Mouse (Mus musculus): ENCODE results near the gene Syt8.
A peak's percentile ranks its signal among the peaks of the same experiment; 100 is the strongest.
"Not testable (repeated sequence)": the region's sequence is repeated elsewhere in the genome, so short reads cannot be mapped to it uniquely, and the experiment has no call there.

Gene Syt8

DNA sequence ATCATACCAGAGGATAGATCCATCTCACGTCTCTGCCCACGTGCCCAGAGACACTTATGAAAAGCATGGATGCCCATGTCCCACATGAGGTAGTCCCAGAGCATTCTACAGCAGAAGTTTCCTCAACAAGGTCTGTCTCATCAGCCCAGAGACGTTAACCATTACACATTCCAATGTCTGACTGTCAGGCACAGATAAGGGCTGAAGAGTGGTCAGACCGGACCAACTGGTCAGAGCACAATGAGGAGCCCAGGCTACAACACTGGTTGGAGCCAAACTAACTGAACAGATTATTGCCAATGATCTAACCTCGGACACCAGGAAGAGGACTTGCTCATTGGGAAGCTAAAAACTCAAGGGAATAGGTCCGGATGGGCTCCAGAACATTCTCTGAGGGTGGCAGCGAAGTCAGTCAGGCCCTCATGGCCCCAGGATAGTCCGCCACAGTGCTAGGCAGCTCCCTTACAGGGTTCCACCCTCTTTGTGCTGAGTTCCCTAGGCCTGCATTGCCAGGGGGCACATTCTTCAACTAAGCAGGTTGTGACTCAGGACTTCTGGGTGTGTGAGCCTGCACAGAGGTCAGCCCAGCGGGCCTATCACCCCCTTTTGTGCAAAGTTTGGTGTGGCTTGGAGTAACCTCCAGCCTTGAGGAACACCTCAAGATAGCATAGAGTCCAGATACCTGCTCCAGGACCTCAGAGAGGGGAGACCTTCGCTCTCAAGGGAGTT, at the start of gene Syt8:
Gene Syt8, plus strand, starts transcription at position 714 of the 729 bp plus-strand sequence.
- no peak for DNase-seq

DNA sequence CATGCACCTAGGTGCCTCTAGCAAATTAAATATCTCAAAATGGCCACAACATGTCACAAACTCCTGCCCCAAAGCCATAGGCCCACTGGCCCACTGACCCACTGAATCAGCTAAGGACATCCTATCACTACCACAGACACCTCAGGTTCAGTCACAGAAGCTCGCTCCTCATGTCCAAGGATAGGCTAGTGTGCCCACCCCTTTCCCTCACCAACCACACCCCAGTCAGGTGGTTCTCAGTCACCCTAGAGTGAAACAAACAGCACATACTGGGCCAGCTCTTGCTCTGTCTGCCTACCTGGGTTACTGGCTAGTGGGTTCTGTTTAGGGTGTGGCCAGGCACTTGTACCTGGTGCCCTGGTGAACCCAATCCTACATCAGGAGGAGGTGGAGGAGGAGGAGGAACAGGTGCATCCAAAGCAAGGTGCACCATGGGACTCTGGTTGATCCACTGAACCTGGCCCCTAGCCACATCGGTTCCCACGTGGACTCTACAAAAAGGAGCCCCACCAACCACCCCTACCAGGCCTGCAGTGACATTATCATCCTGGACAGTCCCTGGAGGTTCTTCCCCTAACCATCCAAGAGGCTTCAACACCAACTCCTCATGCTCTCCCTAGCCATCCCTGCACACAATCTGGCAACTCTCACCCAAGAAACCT, 48.8 kb upstream of the Syt8 start:
- DNase-seq = peak; percentile 45

DNA sequence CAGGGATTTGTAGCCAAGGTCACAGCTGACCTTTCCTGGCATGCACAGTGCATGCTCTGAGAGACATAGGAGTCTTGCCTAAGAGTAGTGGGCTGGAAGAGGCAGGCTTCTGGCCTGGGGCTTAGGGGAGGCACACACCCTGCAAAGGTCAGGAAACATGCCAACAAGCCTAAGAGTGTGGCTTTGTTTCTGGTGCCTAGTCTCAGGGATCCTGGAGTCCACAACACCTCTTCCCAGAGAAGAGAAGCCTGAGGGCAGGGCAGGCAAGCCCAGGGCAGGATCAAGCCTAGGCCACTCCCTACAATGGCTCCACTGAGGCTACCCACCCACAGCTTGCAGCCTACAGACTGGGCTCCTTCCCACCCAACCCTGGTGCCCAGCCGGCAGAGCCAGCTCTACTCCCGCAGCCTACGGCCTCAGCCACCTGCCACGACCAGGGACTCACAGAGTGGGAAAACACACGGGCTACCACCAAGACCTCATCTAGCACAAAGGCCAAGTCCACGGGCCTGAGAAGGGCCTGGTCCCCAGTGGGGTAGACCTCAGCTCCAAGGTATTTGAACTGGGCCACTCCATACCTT, 47.9 kb upstream of the Syt8 start:
- peak; percentile 48 for DNase-seq

DNA sequence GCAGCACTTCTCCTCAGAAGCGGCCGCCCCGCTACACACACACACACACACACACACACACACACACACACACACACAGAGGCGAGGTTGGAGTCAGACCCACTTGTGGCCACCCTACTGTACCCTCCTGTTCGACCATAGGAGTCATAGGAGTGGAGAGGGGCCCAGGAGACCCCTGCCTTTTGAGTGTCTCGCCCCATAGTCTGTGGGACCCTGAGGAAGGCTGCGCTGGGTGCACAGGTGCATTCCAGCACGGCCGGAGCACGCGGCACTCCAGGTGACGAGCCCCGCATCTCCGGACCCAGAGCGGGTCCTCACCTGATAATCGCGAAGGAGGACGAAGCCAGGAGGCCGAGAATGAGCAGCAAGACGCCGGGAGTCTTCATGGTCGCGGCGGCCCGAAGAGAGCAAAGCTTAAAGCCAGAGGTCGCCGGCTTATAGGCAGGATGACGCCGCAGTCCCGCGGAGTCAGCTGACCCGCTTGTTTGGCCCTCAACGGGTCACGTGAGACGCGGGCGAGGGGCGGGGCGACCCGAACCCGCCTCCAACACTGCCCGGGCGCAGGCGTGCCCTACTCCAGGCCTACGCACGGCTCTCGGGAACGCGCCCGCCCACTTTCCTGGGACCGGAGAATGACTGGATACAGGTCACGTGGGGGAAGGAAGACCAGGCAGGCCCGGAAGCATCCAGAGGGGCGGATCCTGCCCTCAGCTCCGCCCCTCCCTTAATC, 47.1 kb upstream of the Syt8 start, which contains the start of gene Ctsd:
Gene Ctsd, minus strand, starts transcription at position 620 of the 730 bp plus-strand sequence.
- peak; percentile 99 for DNase-seq

DNA sequence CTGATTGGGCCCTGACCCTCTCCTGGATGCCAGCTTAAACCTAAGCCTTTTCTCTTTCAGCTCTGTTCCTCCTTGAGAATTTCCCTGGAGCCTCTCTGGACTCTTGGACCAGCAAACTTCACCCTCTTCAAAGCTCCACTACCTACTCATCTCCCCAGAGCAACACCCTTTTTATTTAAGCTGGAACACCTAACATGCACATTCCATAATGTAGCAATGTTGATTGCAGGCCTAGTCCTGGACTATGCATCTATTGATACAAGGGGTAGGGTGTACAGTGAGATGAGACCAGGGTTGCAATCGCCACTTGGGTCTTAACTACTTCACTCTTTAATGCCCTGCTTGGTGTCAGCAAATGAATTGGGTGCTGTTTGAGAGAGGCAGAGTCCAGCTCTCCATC, 46.5 kb upstream of the Syt8 start:
- DNase-seq = no peak

DNA sequence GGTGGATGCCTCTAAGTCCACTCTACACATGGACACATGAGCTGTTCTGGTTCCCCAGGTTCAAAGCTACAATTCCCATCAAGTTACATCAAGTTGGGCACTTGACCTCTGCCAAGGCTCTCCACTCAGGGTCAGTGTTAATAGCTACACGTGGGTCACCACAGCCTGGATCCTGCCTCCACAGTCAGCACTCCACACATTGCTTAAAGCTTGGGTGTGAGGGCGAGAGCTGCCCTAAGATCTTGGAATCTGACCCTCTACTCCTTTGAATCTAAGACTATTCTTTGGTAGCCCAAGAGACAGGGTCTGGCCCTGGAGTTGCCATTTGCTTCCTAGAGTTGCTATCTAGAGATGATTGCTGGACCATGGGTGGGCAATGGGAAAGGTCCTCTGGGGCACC, 45.9 kb upstream of the Syt8 start:
- DNase-seq = peak; percentile 36

DNA sequence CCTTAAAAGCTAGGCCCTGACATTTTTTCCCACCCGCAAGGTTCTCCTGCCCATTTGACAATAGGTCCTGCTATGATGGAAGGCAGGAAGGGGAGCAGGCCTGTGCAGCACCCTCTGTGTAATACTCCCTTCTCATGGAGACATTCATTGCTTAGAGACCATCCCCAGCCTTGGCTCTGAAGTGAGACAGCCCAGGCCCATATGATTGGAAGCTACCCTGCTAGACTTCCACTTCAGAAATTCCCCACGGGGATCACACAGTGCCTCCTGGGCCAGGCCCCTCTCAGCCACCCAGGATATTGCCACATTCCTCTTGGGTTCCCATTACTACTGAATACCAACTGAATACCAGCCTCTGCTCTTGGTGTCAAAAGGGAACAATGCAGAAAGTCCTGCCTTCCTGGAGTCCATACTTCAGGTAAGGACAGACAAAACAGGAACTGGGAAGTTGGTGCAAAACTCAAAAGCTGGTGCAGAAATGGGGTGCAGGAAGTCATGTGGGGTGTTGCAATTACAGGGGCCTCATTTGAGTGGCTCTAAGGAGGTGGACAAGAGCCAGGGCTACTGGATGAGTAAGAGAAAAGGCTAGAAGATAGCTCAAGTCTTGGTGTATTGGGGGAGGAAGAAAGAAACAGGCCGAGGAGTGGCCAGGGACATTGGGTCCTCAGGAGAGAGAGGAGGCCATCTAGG, 44.5 kb upstream of the Syt8 start:
- peak; percentile 19 for DNase-seq

DNA sequence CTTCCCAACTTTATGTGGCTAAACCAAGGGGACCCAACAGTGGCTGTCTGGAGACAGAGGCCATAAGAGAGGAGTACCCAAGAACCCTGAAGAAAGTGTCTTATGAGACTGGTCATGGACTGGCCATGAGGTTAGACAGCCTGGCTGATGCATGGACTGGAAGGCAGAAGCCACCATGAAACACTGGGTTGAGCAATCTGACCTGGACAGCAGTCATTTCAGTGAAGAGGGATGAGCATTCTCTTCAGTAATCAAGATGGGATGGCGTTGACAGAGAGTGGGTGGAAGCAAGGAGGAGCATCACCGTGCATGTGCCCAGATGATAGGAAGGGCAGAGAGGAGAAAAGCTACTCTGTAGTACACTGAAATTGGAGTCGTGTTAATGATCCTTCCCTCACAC, 43.5 kb upstream of the Syt8 start:
- no peak for DNase-seq

DNA sequence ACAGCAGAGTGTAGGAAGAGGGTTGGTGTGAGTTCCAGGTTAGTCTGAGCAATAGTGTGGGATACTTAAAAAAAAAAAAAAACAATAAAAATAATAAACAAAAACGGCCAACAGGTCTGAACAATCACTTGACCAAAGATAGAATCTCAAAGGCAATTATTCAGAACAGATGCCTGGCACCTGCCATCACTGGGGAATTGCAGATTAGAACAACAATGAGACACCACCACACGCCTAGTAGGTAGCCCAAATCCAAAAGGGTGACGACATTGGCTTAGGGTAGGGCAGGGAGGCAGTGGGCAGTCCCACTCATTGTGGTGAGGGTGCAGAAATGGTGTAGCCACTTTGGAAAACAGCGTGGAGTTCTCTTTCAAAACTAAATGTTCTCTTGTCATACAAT, 43.0 kb upstream of the Syt8 start:
- DNase-seq = no peak

DNA sequence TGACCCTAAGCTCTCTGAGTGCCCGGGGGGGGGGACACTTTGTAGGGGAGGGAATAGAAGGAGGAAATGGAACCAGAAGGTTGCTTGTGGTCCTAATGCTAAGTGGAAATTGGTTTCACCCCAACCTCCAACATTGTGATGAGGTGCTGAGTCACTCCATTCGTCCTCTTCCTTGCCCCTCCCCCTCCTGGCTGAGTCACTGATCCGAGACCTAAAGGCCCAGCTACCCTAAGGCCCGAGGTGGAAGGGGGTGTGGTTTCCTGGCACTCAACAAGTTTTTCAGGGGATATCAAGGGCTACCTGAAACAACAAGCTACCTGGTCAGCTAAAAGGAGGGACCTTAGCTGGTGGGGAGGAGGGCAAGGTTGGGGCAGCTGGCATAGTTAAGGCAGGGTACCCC, 41.5 kb upstream of the Syt8 start:
- DNase-seq = no peak

DNA sequence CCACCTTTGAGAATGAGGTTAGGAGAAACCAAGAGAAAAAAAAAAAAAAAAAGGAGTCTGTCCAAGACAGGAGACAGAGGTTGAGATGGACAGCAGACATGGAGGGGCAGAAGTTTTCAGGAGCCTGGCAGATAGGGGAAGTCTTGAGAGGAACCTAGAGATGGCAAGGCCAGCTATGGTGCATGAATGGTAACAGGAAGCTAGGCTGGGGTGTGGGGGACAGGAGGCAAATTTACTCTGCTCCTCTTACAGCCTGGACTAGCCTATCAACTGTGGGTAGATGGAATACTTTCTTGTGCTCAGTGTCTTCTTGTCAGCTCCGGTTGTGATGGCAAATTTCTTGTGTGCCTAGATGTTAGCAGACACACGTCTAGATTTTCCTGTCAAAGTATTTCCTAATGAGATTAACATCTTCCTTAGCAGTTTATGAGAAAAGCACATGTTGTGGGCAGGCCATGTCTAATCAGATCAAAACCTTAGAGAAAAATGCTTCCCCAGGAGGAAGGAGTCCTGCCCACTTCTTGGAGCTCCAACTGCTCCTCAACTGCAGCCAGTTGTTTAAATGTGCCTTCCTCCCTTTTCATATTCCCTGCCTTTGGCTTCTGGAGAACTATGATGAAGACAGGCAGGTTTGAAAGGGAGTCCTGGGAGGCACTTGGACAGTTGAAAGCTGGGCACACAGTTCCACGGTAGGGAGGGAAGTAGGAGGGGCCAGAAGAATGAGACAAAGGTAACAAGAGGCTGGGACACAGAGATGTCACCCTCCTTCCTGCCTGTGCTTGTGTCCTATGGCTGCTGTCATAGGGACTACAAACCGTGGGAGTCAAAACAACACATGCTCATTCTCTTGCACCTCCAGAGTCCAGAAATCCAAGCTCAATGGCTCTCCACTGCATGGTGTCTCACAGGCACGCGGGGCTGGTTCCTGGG, 40.1 kb upstream of the Syt8 start:
- DNase-seq = no peak

DNA sequence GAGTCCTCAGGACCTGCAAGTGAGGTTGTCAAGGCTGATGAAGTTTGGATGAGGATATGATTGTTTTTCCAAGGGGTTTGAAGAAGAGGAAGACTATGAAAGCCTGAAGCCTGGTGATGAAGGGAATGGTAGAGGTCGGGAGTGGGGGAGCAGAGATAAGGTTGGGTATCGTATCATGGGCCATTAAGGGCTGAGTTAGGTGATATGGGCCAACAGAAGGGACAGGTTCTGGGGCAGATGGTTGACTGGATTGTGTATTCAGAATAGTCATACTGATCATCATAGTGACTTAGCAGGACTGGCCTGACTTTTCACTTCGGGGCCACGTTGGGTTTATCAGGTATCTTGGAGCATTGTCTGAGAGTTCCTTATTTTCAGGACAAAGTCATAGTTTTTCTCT, 39.2 kb upstream of the Syt8 start:
- DNase-seq = no peak

DNA sequence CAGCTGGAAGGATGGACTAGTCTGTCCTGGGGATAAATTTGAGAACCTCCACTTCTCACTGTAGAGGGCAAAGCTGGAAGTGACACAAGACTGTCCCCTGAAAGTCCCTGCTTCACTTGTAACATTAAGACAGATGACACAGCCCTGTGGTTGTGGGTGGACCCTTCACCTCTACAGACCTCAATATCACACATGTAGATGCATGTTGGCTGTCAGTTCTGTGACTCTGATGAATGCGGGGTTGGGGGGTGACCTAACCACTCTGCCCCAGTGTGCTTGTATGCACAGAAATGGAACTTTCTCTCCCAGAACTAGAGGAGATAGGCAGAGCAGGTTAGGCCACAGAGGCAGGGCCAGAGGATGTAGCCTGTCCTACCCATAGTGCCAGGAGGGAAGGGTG, 38.0 kb upstream of the Syt8 start:
- DNase-seq = no peak

DNA sequence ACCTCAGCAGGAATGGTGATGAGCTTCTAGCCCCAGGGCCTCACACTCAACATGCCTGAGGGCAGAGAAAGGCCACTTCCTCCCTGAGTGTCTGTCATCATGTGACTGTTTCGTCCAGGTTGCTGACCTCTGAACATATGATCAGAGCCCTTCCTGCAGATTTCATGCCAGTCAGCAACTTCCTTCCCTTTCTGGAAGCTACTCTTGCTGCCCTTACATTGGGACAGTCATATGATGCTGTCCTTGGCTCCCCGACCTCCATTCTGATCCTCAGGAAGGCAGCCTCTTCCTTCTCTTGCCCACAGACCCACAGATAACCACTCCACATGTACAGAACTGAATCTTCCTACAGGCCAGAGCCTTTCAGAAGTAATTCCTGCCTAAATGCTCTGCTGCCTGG, 36.6 kb upstream of the Syt8 start:
- DNase-seq = no peak

DNA sequence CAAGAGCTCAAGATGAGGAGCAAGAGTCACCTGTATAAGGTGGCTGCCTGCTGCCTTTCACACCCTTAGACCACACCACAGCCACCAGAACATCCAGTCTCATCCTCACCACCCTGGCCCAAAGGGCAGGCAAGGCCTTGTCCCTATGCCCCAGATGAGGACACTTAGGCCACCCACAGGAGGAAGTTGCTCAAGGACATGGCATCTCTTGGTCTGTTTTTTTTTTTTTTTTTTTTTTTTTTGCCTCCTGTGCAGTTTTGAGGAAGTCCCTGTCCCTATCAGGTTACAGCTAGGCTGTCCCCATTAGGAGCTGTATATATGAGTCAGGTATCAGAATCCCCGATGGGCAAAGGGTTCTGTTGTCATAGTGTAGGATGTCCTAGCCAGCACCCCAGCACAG, 35.4 kb upstream of the Syt8 start:
- DNase-seq = no peak

DNA sequence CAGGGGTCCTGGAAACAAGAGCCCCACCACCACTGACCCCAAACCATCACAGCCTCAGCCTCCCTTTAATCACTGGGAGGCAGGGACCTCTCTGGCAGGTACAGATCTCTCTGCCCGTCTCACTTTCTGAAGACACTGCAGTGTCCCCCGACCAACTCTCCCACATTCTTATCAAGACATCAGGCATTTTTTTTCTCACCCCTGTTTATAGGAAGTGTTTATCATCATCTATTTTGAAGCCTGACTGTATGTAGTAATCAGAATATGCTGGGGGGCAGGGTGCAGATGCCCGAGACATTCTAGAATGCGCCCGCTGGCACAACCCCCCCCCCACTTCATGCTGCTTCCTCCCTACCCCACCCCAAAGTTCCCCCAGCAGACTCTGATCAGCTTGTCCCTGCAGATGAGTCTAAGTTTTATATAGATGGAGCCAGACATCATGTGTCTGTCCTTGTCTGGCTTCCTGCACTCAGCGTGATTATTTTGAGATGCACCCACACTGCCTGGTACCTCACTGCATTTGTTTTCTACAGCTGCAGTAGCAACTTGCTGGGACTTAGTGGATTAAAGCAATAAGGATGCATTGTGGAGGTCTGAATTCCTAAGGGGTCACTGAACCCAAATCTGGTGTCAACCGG, 34.4 kb upstream of the Syt8 start:
- DNase-seq = no peak

DNA sequence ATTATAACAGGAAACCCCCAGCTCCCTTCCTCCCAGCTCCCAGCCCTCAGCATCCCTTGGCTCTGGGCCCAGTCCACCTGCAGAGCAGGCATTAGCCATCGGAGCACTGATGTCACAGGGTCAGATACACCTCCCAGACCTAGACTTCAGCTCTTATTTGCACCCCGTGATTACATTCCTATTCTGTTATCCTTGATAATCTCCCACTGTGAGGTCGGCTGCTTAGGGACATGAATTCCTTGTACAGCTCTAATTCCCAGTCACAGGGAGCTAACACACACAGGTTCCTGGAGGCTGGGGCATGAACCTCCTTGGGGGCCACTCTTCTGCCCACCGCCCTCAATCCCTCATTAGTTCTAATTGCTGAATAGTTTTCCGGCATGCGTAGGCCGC, 33.9 kb upstream of the Syt8 start:
- no peak for DNase-seq

DNA sequence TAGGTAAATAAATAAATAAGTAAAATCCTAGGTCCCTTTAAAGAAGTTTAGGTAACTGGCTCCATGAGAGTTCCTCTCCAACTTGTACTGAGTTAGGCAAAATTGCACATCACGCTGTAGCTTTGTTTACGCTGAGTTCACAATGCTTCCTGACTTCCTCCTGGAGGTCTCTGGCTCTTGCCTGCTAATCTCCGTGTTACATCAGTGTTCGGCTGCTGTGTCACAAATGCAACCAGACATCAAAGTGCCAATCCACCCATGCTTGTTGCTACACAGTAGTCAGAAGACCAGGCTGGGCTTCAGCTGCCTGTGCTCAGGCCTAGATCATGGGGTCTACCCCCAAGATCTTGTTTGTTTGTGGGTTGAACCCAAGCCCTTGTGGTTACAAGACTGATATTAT, 31.1 kb upstream of the Syt8 start:
- no peak for DNase-seq

DNA sequence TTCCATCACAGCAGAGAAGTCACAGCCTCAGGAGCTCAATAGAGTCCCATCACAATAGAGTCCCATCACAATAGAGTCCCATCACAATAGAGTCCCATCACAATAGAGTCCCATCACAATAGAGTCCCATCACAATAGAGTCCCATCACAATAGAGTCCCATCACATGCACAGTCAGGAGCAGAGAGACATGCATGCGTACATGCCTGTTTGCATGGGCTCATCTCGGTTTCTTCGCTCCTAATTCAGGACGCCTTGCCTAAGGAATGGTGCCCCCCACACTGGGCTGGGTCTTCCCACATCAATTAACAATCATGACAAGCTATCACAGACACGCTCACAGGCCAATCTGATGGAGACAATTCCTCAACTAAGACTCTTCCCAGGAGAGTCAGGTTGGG, 29.5 kb upstream of the Syt8 start:
- not testable (repeated sequence) for DNase-seq

DNA sequence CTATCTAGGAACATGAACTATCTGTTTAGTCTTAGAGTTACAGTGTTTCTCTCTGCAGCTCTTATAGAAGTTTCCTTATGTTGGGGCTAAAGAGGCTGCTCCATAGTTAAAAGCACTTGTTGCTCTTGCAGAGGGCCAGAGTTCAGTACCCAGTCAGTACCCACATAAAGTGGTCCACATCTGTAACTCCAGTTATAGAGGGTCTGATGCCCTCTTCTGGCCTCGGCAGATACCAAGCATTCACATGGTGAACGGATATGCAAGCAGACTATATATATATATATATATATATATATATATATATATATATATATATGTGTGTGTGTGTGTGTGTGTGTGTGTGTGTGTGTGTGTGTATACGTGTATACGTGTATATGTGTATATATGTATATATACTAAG, 26.7 kb upstream of the Syt8 start:
- no peak for DNase-seq

DNA sequence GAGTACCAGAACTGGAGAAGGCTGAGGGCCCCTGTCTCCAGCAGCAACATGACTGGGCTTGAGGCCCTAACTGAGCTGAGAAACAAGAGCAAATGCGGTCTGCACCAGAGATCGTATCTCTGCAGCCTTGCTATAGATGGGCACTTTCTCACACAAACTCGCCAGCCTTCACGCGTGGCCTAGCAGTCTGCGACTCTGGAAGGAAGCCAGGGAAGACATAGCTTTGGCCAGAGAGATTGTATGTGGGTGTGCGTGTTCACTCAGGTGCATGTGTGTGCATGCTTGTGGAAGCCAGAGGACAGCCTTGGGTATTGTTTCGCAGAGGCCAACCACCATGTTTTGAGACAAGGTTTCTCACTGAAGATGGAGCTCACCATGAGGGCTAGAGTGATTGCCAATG, 26.0 kb upstream of the Syt8 start:
- no peak for DNase-seq
